Mouse (Mus musculus): ENCODE results near the gene Hist1h1a. TPM values are rescaled to one million over a fixed set of nuclear protein-coding genes. Genes with fewer than 3 reads are reported as not detected.

Gene Hist1h1a
- polyA plus RNA-seq, 2 experiments = 3.6 to 5.4 TPM

GRCm38 (mm10) chr13:23757211-23757773, 6.2 kb upstream of the Hist1h1a start:
- peak overlapping the region; percentile 82 for H3K4me2 ChIP-seq (replicated peaks; ENCODE audit: low read depth, low read length, severe bottlenecking)
- 2% methylated on average over 15 of the region's 23 CpGs for WGBS
- DNase-seq (ENCODE audit: low spot score) (peak; percentile 57), ATAC-seq (ENCODE audit: low FRiP score, low read depth) (peak; percentile 12)
- H3K36me3 ChIP-seq (ENCODE audit: control insufficient read depth, insufficient read depth, low read length) = no peaks in the 10 kb centered on the region
- TF ChIP-seq POLR2A (IDR thresholded peaks at IDR 0.05; ENCODE audit: borderline replicate concordance, extremely low read depth, insufficient read depth, insufficient read length) = 0 out of 2 replicates have a peak, but pooled peaks have one; percentile 2
- H3K4me3 ChIP-seq (replicated peaks; ENCODE audit: low read length) = peak overlapping the region; percentile 40
- peak overlapping the region; percentile 93 for H3K27ac ChIP-seq (replicated peaks; ENCODE audit: low read depth, low read length)
- no peaks in the 10 kb centered on the region for H3K27me3 ChIP-seq (ENCODE audit: control insufficient read depth, insufficient read depth, low read length)
- H3K9me3 ChIP-seq (ENCODE audit: control insufficient read depth, low read length) = no peaks in the 10 kb centered on the region
- peaks cover 16% of the 10 kb centered on the region for H3K4me1 ChIP-seq (ENCODE audit: control insufficient read depth, insufficient read depth, low read length)
- H3K9ac ChIP-seq (ENCODE audit: low read depth, low read length, severe bottlenecking) = peak overlapping the region; percentile 56

DNA sequence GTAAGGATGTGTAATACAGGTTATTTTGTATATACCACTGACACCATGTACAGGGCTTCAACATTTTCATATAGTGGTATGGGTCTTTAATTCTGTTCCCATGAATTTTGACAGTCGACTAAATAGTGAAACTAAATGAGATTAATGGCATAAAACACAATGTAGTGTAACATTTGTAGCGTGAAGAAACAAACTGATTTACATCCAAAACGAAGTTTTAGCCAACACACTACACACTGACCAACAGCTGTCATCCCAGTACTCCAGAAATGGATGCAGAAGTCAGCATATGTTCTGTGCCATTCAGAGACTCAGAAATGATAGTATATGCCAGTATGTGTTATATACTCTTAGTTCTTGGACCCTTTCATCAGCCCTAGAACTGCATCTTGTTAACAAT, 5.5 kb upstream of the Hist1h1a start:
- 46% methylated on average over 3 of the region's 3 CpGs for WGBS
- DNase-seq (ENCODE audit: low spot score) = no peak
- Histone ChIP-seq H3K36me3 (ENCODE audit: control insufficient read depth, insufficient read depth, low read length) (no peaks in the 10 kb centered on the region), H3K27me3 (ENCODE audit: control insufficient read depth, insufficient read depth, low read length) (no peaks in the 10 kb centered on the region), H3K27ac (replicated peaks; ENCODE audit: low read depth, low read length) (no peak overlapping the region; the same call in 1 of the 2 replicates), H3K9ac (ENCODE audit: low read depth, low read length, severe bottlenecking) (no peak overlapping the region; the same call in 1 of the 2 replicates), H3K4me3 (replicated peaks; ENCODE audit: low read length) (0 out of 2 replicates have a peak overlapping the region, but pooled peaks have one; percentile 40), H3K4me2 (replicated peaks; ENCODE audit: low read depth, low read length, severe bottlenecking) (0 out of 2 replicates have a peak overlapping the region, but pooled peaks have one; percentile 4), H3K4me1 (ENCODE audit: control insufficient read depth, insufficient read depth, low read length) (peaks cover 15% of the 10 kb centered on the region), H3K9me3 (ENCODE audit: control insufficient read depth, low read length) (no peaks in the 10 kb centered on the region)
- no peak for TF ChIP-seq POLR2A (IDR thresholded peaks at IDR 0.05; ENCODE audit: borderline replicate concordance, extremely low read depth, insufficient read depth, insufficient read length)
- ATAC-seq (ENCODE audit: low FRiP score, low read depth) = no peak

- Histone ChIP-seq H3K4me3 (replicated peaks; ENCODE audit: low read length) (no peak overlapping the region), H3K36me3 (ENCODE audit: control insufficient read depth, insufficient read depth, low read length) (no peaks in the 10 kb centered on the region), H3K27ac (replicated peaks; ENCODE audit: low read depth, low read length) (0 out of 2 replicates have a peak overlapping the region, but pooled peaks have one; percentile 10), H3K27me3 (ENCODE audit: control insufficient read depth, insufficient read depth, low read length) (no peaks in the 10 kb centered on the region), H3K4me1 (ENCODE audit: control insufficient read depth, insufficient read depth, low read length) (peaks cover 22% of the 10 kb centered on the region), H3K9ac (ENCODE audit: low read depth, low read length, severe bottlenecking) (no peak overlapping the region), H3K9me3 (ENCODE audit: control insufficient read depth, low read length) (no peaks in the 10 kb centered on the region), H3K4me2 (replicated peaks; ENCODE audit: low read depth, low read length, severe bottlenecking) (no peak overlapping the region)
- WGBS = 79% methylated on average over 3 of the region's 3 CpGs
- DNase-seq (ENCODE audit: low spot score) (no peak), ATAC-seq (ENCODE audit: low FRiP score, low read depth) (no peak)
- TF ChIP-seq POLR2A (IDR thresholded peaks at IDR 0.05; ENCODE audit: borderline replicate concordance, extremely low read depth, insufficient read depth, insufficient read length) = no peak
These were observed 4.2 kb upstream of the Hist1h1a start for GRCm38 (mm10) chr13:23759251-23759771.

GRCm38 (mm10) chr13:23759916-23760239, 3.6 kb upstream of the Hist1h1a start:
- peak overlapping the region; percentile 52 for H3K4me3 ChIP-seq (replicated peaks; ENCODE audit: low read length)
- TF ChIP-seq POLR2A (IDR thresholded peaks at IDR 0.05; ENCODE audit: borderline replicate concordance, extremely low read depth, insufficient read depth, insufficient read length) = no peak
- ATAC-seq (ENCODE audit: low FRiP score, low read depth) = no peak
- DNase-seq (ENCODE audit: low spot score) = no peak
- no peaks in the 10 kb centered on the region for H3K27me3 ChIP-seq (ENCODE audit: control insufficient read depth, insufficient read depth, low read length)
- no peak overlapping the region for H3K9ac ChIP-seq (ENCODE audit: low read depth, low read length, severe bottlenecking)
- H3K36me3 ChIP-seq (ENCODE audit: control insufficient read depth, insufficient read depth, low read length) = no peaks in the 10 kb centered on the region
- peaks cover 24% of the 10 kb centered on the region for H3K4me1 ChIP-seq (ENCODE audit: control insufficient read depth, insufficient read depth, low read length)
- peak overlapping the region; percentile 85 for H3K4me2 ChIP-seq (replicated peaks; ENCODE audit: low read depth, low read length, severe bottlenecking)
- peak overlapping the region; percentile 94; the same call in 1 of the 2 replicates for H3K27ac ChIP-seq (replicated peaks; ENCODE audit: low read depth, low read length)
- 74% methylated on average over 1 of the region's 1 CpGs for WGBS
- H3K9me3 ChIP-seq (ENCODE audit: control insufficient read depth, low read length) = no peaks in the 10 kb centered on the region

DNA sequence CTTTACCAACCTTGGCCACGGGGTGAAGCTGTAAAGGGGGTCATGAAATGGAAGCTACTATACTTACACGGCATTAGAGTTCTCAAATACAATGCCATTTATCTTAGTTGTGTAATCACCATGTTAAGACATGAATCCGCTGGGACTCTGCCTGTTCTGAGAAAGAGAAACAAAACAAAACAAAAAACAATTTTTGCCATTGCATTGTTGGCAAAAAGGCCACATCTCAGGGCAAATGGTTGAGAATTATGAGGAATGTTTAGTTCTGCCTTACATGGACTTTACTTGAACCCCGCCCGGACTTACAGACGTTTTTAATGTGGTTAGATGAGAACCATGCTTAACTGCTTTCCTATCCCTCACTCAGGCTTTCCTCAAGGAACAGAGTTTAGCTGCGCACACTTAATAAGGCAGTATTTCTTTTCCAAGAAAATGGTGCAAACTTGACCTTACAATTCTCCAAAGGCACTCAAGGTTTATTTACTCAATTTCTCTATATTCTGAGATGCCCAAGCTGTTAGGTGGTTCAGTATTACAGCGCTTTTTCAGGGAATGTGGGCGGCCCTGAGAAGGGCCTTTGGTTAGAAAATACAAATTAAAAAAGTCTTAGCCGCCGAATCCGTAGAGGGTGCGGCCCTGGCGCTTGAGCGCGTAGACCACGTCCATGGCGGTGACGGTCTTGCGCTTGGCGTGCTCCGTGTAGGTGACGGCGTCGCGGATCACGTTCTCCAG, 3.1 kb upstream of the Hist1h1a start:
- no peak for TF ChIP-seq POLR2A (IDR thresholded peaks at IDR 0.05; ENCODE audit: borderline replicate concordance, extremely low read depth, insufficient read depth, insufficient read length)
- 1% methylated on average over 21 of the region's 27 CpGs for WGBS
- ATAC-seq (ENCODE audit: low FRiP score, low read depth) = 0 out of 2 replicates have a peak, but pooled peaks have one; percentile 0
- DNase-seq (ENCODE audit: low spot score) = peak; percentile 49
- Histone ChIP-seq H3K4me3 (replicated peaks; ENCODE audit: low read length) (peak overlapping the region; percentile 52), H3K27ac (replicated peaks; ENCODE audit: low read depth, low read length) (peak overlapping the region; percentile 94), H3K36me3 (ENCODE audit: control insufficient read depth, insufficient read depth, low read length) (no peaks in the 10 kb centered on the region), H3K4me2 (replicated peaks; ENCODE audit: low read depth, low read length, severe bottlenecking) (peak overlapping the region; percentile 85), H3K9ac (ENCODE audit: low read depth, low read length, severe bottlenecking) (peak overlapping the region; percentile 51), H3K4me1 (ENCODE audit: control insufficient read depth, insufficient read depth, low read length) (peaks cover 24% of the 10 kb centered on the region), H3K27me3 (ENCODE audit: control insufficient read depth, insufficient read depth, low read length) (no peaks in the 10 kb centered on the region), H3K9me3 (ENCODE audit: control insufficient read depth, low read length) (no peaks in the 10 kb centered on the region)

All from limb, embryonic 14.5 days (tissue).